Mouse (Mus musculus): Measurements from ENCODE around the gene Zswim7. TPM values are rescaled to one million over a fixed set of nuclear protein-coding genes. Genes with fewer than 3 reads are reported as not detected.

The Zswim7 gene
- polyA plus RNA-seq, 1 experiment from 2014 or later: 21.4 TPM

Other genes with a start within 250 kb of the Zswim7 start
- 4.1 and 6.4 TPM in 2 replicates for gene Adora2b, start 32.4 kb downstream of the Zswim7 start, polyA plus RNA-seq (2016; fragmentation: Nextera tagmentation; extraction: Ambion mirVana)
- gene Ttc19, start 98 bp upstream of the Zswim7 start, polyA plus RNA-seq (2016; fragmentation: Nextera tagmentation; extraction: Ambion mirVana): 16.2 and 20.5 TPM in 2 replicates
- 10.7 and 16.0 TPM in 2 replicates for gene Pigl, start 177.1 kb upstream of the Zswim7 start, polyA plus RNA-seq (2016; fragmentation: Nextera tagmentation; extraction: Ambion mirVana)
- 127 and 131 TPM in 2 replicates for gene Ncor1, start 177.2 kb upstream of the Zswim7 start, polyA plus RNA-seq (2016; fragmentation: Nextera tagmentation; extraction: Ambion mirVana)